Mouse (Mus musculus) liver, embryonic 11.5 days (tissue): ENCODE measurements at regions not wholly inside any gene's neighbourhood (a gene's known extent, or its start where the extent isn't known, plus 50 kb on each side); places are given as distances from the start of the nearest gene placed in this dataset.
"Not testable (repeated sequence)": the region's sequence is repeated elsewhere in the genome, so short reads cannot be mapped to it uniquely, and the experiment has no call there.

Experiments
- ATAC-seq: fragments of 200-750 bp; cut with Nextera tagmentation; replicated peaks from 2 replicates; pipeline ENCODE4 v1.8.0; 2017; ENCODE audit warnings: moderate number of reproducible peaks, mild to moderate bottlenecking, moderate TSS enrichment, moderate library complexity; ENCODE audit not compliant: low FRiP score
- DNase-seq: peaks from one replicate; pipeline ENCODE4 v3.0.0-alpha.2; 2017; ENCODE audit warnings: low spot score
- H3K27ac ChIP-seq: fragments of 300-500 bp; sonication (generic); 2 replicates; pipeline ENCODE4 v1.5.1; 2014; ENCODE audit warnings: mild to moderate bottlenecking, low read depth, low read length, control low read depth
- H3K27me3 ChIP-seq: fragments of 300-500 bp; sonication (generic); replicated peaks from 2 replicates; pipeline ENCODE4 v1.6.1; 2014; ENCODE audit warnings: low read length, mixed read lengths; ENCODE audit not compliant: control insufficient read depth, insufficient read depth
- H3K36me3 ChIP-seq: fragments of 300-500 bp; sonication (generic); 2 replicates; pipeline ENCODE4 v1.6.1; 2014; ENCODE audit warnings: mild to moderate bottlenecking, low read length, moderate library complexity, mixed read lengths; ENCODE audit not compliant: control insufficient read depth, insufficient read depth
- H3K4me1 ChIP-seq: fragments of 300-500 bp; sonication (generic); replicated peaks from 2 replicates; pipeline ENCODE4 v1.6.1; 2014; ENCODE audit warnings: low read length, mixed read lengths; ENCODE audit not compliant: control insufficient read depth, insufficient read depth
- H3K4me2 ChIP-seq: fragments of 300-500 bp; sonication (generic); 2 replicates; pipeline ENCODE4 v1.6.1; 2014; ENCODE audit warnings: mild to moderate bottlenecking, control low read depth, moderate library complexity
- H3K4me3 ChIP-seq: fragments of 300-500 bp; sonication (generic); 2 replicates; pipeline ENCODE4 v1.5.1; 2014; ENCODE audit warnings: low read depth, low read length, control low read depth
- H3K9ac ChIP-seq: fragments of 300-500 bp; sonication (generic); 2 replicates; pipeline ENCODE4 v1.6.1; 2014; ENCODE audit warnings: low read depth, low read length, control low read depth
- H3K9me3 ChIP-seq: fragments of 300-500 bp; sonication (generic); 2 replicates; pipeline ENCODE4 v1.6.1; 2016; ENCODE audit warnings: low read length, inconsistent platforms, mixed read lengths; ENCODE audit not compliant: control insufficient read depth
- WGBS: fragments of 180-500 bp; shearing (Covaris S2); extraction: QIAGEN DNeasy Blood & Tissue Kit; methylation state at CpG from one replicate; pipeline ENCODE4 v1.1.7; 2014; 5-methylcytosine and 5-hydroxymethylcytosine counted together

GRCm38 (mm10) chr16:86838457-86839337 lies 515.3 kb upstream of the N6amt1 start:
- no peak for DNase-seq
- H3K27me3 ChIP-seq: no peaks in the 10 kb centered on the region
- H3K9me3 ChIP-seq: no peaks in the 10 kb centered on the region

GRCm38 (mm10) chr16:86827645-86828044 lies 526.3 kb upstream of the N6amt1 start:
- no peak overlapping the region for H3K27ac ChIP-seq
- no peak overlapping the region for H3K4me3 ChIP-seq
- 52% methylated on average over 1 of the region's 1 CpGs for WGBS
- no peak overlapping the region for H3K4me2 ChIP-seq
- H3K9ac ChIP-seq: no peak overlapping the region
- no peaks in the 10 kb centered on the region for H3K9me3 ChIP-seq
- DNase-seq (no peak), ATAC-seq (no peak)
- H3K36me3 ChIP-seq: no peaks in the 10 kb centered on the region
- H3K27me3 ChIP-seq: no peaks in the 10 kb centered on the region
- no peaks in the 10 kb centered on the region for H3K4me1 ChIP-seq

More at GRCm38 (mm10) chr16:86838457-86839337, 515.3 kb upstream of the N6amt1 start:
- H3K4me2 ChIP-seq: no peak overlapping the region
- no peak; the same call in 1 of the 2 replicates for ATAC-seq
- no peak overlapping the region for H3K27ac ChIP-seq
- no peak overlapping the region for H3K4me3 ChIP-seq
- no peaks in the 10 kb centered on the region for H3K36me3 ChIP-seq
- WGBS: 45% methylated on average over 6 of the region's 6 CpGs
- no peaks in the 10 kb centered on the region for H3K4me1 ChIP-seq
- no peak overlapping the region for H3K9ac ChIP-seq

DNA sequence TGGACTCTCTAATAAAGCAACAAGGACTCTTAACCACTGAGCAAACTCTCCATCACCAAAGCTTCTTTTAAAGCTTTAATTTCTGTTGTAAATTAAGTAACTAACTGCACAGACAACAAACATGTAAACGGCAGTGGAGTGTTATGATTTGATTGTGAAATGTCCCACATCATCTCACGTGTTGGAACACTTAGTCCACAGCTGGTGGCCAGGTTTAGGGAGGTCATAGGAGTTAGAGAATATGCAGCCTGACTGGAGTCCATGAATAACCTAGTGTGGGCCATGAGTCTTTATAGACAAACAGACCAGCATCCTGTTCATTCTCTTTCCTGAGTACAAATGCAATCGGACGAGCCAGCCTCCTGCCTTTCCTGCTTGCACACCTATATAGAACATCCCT lies 527.3 kb upstream of the N6amt1 start:
- Histone ChIP-seq H3K9me3 (no peaks in the 10 kb centered on the region), H3K36me3 (no peaks in the 10 kb centered on the region), H3K9ac (no peak overlapping the region), H3K4me3 (no peak overlapping the region), H3K27ac (no peak overlapping the region), H3K4me2 (no peak overlapping the region), H3K27me3 (no peaks in the 10 kb centered on the region), H3K4me1 (no peaks in the 10 kb centered on the region)
- 87% methylated on average over 4 of the region's 4 CpGs for WGBS
- DNase-seq (no peak), ATAC-seq (no peak)

- Histone ChIP-seq H3K9me3 (no peaks in the 10 kb centered on the region), H3K9ac (no peak overlapping the region), H3K4me1 (no peaks in the 10 kb centered on the region), H3K4me3 (no peak overlapping the region), H3K36me3 (no peaks in the 10 kb centered on the region), H3K27me3 (no peaks in the 10 kb centered on the region), H3K4me2 (no peak overlapping the region), H3K27ac (no peak overlapping the region)
- WGBS: 68% methylated on average over 1 of the region's 1 CpGs
- ATAC-seq: no peak
- DNase-seq: no peak
These were observed 530.5 kb upstream of the N6amt1 start for GRCm38 (mm10) chr16:86823496-86823895.

DNA sequence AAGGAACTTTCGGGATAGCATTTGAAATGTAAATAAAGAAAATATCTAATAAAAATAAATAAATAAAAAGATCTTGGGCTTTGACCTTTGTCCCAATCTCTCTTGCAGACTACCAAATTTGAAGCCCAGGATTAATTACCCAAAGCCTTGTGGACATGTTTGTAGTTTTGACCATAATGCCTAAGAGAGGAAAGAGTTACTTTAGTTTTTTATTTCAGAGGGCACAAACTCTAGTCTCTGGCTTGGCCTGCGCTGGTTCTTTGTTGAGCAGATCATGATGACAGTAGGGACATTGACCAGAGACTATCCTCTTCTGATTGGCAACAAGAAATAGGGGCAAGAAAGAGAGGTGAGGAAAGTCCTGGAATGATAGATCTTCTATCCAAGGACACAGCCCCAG lies 532.4 kb upstream of the N6amt1 start:
- Histone ChIP-seq H3K4me3 (no peak overlapping the region), H3K27ac (no peak overlapping the region), H3K4me1 (peaks cover 4% of the 10 kb centered on the region; the same call in 1 of the 2 replicates), H3K9ac (no peak overlapping the region), H3K27me3 (no peaks in the 10 kb centered on the region), H3K9me3 (no peaks in the 10 kb centered on the region), H3K4me2 (no peak overlapping the region), H3K36me3 (no peaks in the 10 kb centered on the region)
- WGBS: 90% methylated on average over 2 of the region's 2 CpGs
- ATAC-seq: no peak
- DNase-seq: no peak

DNA sequence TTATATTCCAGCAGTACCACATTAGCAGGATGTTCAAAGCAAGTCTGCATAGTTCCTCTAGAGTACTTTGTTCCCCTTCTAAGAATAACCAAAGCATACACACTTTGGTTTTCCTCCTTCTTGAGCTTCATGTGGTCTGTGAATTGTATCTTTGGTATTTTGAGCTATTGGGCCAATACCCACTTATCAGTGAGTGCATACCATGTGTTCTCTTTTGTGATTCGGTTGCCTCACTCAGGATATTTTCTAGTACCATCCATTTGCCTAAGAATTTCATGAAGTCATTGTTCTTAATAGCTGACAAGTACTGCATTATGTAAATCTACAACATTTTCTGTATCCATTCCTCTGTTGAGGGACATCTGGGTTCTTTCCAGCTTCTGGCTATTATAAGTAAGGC lies 535.3 kb upstream of the N6amt1 start:
- DNase-seq, H3K4me2 ChIP-seq, ATAC-seq, H3K9me3 ChIP-seq, H3K27me3 ChIP-seq, H3K9ac ChIP-seq, H3K36me3 ChIP-seq, H3K4me1 ChIP-seq, H3K27ac ChIP-seq, H3K4me3 ChIP-seq: not testable (repeated sequence)
- 55% methylated on average over 1 of the region's 1 CpGs for WGBS

DNA sequence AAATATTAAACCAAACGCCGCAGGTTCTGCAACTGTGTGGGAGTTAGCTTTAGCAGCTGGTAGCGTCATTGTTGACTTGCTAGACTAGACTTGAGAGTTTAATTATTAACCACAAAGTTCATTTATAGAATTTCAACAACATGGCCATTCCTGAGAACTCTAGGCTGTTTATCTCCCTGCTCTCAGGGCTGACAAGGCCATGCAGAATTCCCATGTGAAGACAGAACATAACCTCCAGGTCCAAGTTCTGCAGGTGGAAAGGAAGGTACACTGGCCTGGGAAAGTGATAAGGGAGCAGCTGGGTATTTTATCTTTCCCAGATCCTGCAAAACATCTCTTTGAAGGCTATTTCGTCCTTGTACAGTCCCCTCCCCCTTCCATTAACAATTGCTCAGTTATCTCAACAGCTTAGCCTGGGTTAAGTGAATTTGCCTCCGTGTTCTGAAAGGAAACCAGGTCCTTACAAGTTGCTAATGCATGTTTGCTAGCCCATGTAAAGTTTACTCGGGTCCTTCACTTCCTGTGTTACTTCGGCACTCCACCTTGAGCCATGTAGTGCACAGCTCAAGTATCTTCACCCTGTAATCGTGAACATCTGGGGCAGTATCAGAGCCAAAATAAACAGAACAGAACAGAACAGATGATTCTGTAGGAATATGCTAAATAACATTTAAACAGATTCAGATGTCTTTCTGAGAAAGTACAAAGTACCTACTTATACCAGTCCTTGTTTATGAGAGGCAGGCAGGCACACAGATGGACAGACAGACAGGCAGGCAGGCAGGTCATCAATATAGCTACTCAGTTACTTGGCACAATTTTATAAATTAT lies 537.0 kb upstream of the N6amt1 start:
- Histone ChIP-seq H3K27me3 (no peaks in the 10 kb centered on the region), H3K27ac (peak overlapping the region; percentile 2; the same call in 1 of the 2 replicates), H3K9me3 (no peaks in the 10 kb centered on the region), H3K9ac (no peak overlapping the region), H3K4me3 (no peak overlapping the region), H3K36me3 (no peaks in the 10 kb centered on the region), H3K4me1 (peaks cover 4% of the 10 kb centered on the region; the same call in 1 of the 2 replicates), H3K4me2 (peak overlapping the region; percentile 38; the same call in 1 of the 2 replicates)
- DNase-seq (no peak), ATAC-seq (peak; percentile 60)
- 41% methylated on average over 8 of the region's 8 CpGs for WGBS

DNA sequence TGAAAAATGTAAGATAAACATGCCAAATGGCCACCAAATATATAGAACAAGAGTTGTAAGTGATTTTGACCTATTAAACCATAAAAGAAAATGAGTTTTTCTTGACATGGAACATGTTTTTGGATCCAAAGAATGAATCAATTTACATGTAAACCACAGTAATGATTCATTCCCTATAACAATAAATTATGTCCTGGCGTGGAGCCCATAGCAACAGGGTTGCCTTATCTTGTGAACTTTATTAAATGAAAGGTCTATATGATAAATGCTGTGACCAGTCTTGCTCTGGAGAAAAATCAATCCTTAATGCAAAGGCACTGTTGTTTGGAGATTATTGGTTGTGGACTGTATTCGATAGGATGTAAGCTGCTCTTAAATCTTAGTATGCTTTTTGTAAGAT lies 538.0 kb upstream of the N6amt1 start:
- no peak overlapping the region for H3K4me3 ChIP-seq
- H3K27me3 ChIP-seq: no peaks in the 10 kb centered on the region
- H3K4me1 ChIP-seq: peaks cover 4% of the 10 kb centered on the region; the same call in 1 of the 2 replicates
- WGBS: 59% methylated on average over 2 of the region's 2 CpGs
- H3K9me3 ChIP-seq: no peaks in the 10 kb centered on the region
- H3K9ac ChIP-seq: no peak overlapping the region
- H3K36me3 ChIP-seq: no peaks in the 10 kb centered on the region
- no peak overlapping the region for H3K4me2 ChIP-seq
- DNase-seq: no peak
- no peak overlapping the region for H3K27ac ChIP-seq
- no peak for ATAC-seq
